ENCODE assay signal across 8 mouse cellular contexts in the genomic region with DNA sequence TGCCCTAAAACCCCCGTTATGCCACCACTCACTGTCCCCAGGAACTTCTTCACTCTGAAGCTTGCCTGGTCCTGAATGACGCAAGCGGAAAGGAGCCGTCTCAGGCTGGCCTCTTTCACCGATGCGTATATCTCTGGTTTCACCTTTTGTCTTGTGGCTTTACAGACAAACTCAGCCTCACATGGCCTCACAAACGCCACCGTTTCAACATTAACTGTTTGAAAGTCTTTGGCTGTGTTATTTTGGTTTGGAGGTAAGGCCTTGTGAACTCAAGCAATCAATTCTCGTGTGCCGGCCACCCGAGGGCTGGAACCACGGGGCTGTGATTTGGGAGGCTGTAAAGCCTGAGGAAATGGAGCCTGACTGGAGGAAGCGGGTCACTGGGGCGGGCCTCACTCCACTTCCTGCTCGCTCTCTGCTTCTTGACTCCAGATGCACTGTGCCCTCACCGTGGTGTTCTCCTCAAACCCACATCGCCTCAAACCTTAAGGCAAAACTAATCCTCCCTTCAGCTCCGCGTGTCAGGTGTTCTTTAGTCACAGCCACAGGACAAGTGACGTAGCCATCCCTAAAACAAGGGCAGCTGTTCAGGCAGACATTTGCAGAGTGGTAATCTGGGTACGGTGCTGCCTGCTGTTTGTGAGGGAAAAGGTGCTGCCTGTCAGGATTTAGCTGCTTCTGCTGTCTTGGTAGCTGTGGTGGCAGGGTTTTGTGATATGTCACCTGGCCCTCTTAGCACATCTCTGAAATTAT.
DNase-seq lines count a peak whose midpoint lies in the region; ATAC-seq lines count a peak whose summit lies in the region.

No protein-coding gene starts in this region.

- H3K9me3 ChIP-seq in heart, embryonic 16.5 days (replicated peaks; ENCODE audit: control insufficient read depth, low read length), result no peaks in the 10 kb centered on the region

- H3K4me1 ChIP-seq in heart, embryonic 16.5 days (ENCODE audit: control insufficient read depth, insufficient read depth, low read length), result peaks cover 16% of the 10 kb centered on the region

- H3K27me3 ChIP-seq in heart, embryonic 16.5 days (ENCODE audit: control insufficient read depth, insufficient read depth, low read length), result no peaks in the 10 kb centered on the region

- 53% methylated on average over 21 of the region's 21 CpGs for WGBS in heart, embryonic 16.5 days

- 0 out of 2 replicates have a peak, but pooled peaks cover 3% of the 10 kb centered on the region for H3K36me3 ChIP-seq in heart, embryonic 16.5 days (ENCODE audit: control insufficient read depth, insufficient read depth)

- H3K4me3 ChIP-seq in heart, embryonic 16.5 days (ENCODE audit: low read length), result peak overlapping the region; percentile 24; the same call in 1 of the 2 replicates

- 0 out of 2 replicates have a peak overlapping the region, but pooled peaks have one; percentile 25 for H3K9ac ChIP-seq in heart, embryonic 16.5 days (ENCODE audit: low read length)

- peak; percentile 88 for DNase-seq in CD4-positive helper T cell, adult 2 months (ENCODE audit: low read depth, low spot score)
- peak; percentile 43 to 65 for DNase-seq in adrenal gland, postnatal 36 days
- peak; percentile 72 to 79 for DNase-seq in kidney, postnatal 25 days
- peak; percentile 36 to 50 for DNase-seq in spleen, postnatal 14 days (ENCODE audit: low spot score in 2 of 2)
- no peak for DNase-seq in left cerebral cortex, adult 18-20 months (ENCODE audit: low spot score in 2 of 2)
- no peak for DNase-seq in urinary bladder, postnatal 25 days (ENCODE audit: low spot score)

- ATAC-seq in heart, embryonic 16.5 days (replicated peaks; ENCODE audit: extremely low read depth, insufficient read depth, low FRiP score), result peak; percentile 62
- peak; percentile 97 for ATAC-seq in megakaryocyte, adult 5-6 weeks (ENCODE audit: poor library complexity, severe bottlenecking)

- peak overlapping the region; percentile 68 for H3K27ac ChIP-seq in heart, embryonic 16.5 days (ENCODE audit: low read length)

- H3K4me2 ChIP-seq in heart, embryonic 16.5 days (ENCODE audit: low read depth, low read length), result peak overlapping the region; percentile 44

Comparison
In these comparisons a context has a peak if more than half of its experiments do, and no peak if none do; other contexts are left out.
1. DNase-seq: peak in CD4-positive helper T cell, adult 2 months (single experiment), adrenal gland, postnatal 36 days (2 of 2), kidney, postnatal 25 days (2 of 2) and spleen, postnatal 14 days (2 of 2); none in left cerebral cortex, adult 18-20 months (0 of 2) and urinary bladder, postnatal 25 days (single experiment).